ENCODE assay signal across 8 mouse cellular contexts in genomic region chr2:84936474-84937429, GRCm38 (mm10). TPM values are rescaled to one million over a fixed set of nuclear protein-coding genes. Genes with fewer than 3 reads are reported as not detected.
DNase-seq lines count a peak whose midpoint lies in the region; ATAC-seq and TF ChIP-seq lines count a peak whose summit lies in the region.

Gene Slc43a3 (plus strand): TSS chr2:84936579.

- 22% methylated on average over 38 of the region's 38 CpGs for WGBS in forebrain, embryonic 11.5 days
- WGBS in limb, embryonic 10.5 days, result 22% methylated on average over 38 of the region's 38 CpGs
- 21% methylated on average over 38 of the region's 38 CpGs for WGBS in midbrain, embryonic 11.5 days

- H3K4me3 ChIP-seq in CH12.LX (replicated peaks in 1 of 3; ENCODE audit: low read depth in 2 of 3, low read length in 2 of 3, poor library complexity in 1 of 3), result peak within 1 kb of the TSS; percentile 58 to 78 (median 77)
- peak within 1 kb of the TSS; percentile 22 for H3K4me3 ChIP-seq in forebrain, embryonic 11.5 days (ENCODE audit: low read depth, low read length)
- peak within 1 kb of the TSS; percentile 62 for H3K4me3 ChIP-seq in limb, embryonic 10.5 days
- H3K4me3 ChIP-seq in midbrain, embryonic 11.5 days (ENCODE audit: low read depth, low read length), result peak within 1 kb of the TSS; percentile 18

- ATAC-seq in forebrain, embryonic 11.5 days (replicated peaks; ENCODE audit: low FRiP score), result peak; percentile 82
- ATAC-seq in midbrain, embryonic 11.5 days (ENCODE audit: low FRiP score), result peak; percentile 87

- peak; percentile 85 for DNase-seq in CH12.LX (ENCODE audit: extremely low read depth)
- peak; percentile 71 for DNase-seq in adrenal gland, adult 8-10 months
- peak; percentile 82 for DNase-seq in forebrain, embryonic 11.5 days (ENCODE audit: low spot score)
- peak; percentile 93 for DNase-seq in heart, postnatal 25 days (ENCODE audit: low spot score)
- DNase-seq in limb, embryonic 10.5 days (ENCODE audit: low spot score), result peak; percentile 85
- peak; percentile 93 for DNase-seq in midbrain, embryonic 11.5 days (ENCODE audit: low spot score, missing footprints)
- DNase-seq in spleen, postnatal 36 days (ENCODE audit: low spot score in 2 of 2), result peak; percentile 72 to 77
- no peak for DNase-seq in left cerebral cortex, adult 8-10 months (ENCODE audit: low spot score in 2 of 2)

- no peak for TF ChIP-seq CTCF in CH12.LX (conservative IDR thresholded peaks at IDR 0.05 in 1 of 2, IDR thresholded peaks at IDR 0.05 in 1 of 2; ENCODE audit: low read depth in 2 of 2, low read length in 2 of 2)

- peaks cover 29% of the 10 kb centered on the region for H3K79me2 ChIP-seq in CH12.LX (replicated peaks; ENCODE audit: control insufficient read depth, extremely low read depth, insufficient read depth, poor library complexity, severe bottlenecking)

- in situ Hi-C loops in CH12.LX (cut with MboI; ENCODE audit: low pct_ligation_motif_present, low pct_unique_long_range_greater_than_20kb, low sequenced_read_pairs), result no loop called here

- TF ChIP-seq EP300 in CH12.LX (IDR thresholded peaks at IDR 0.05; ENCODE audit: low read length), result no peak

- peaks cover 3% of the 10 kb centered on the region for H3K9me3 ChIP-seq in CH12.LX (replicated peaks; ENCODE audit: low read length)
- no peaks in the 10 kb centered on the region for H3K9me3 ChIP-seq in forebrain, embryonic 11.5 days (ENCODE audit: control insufficient read depth, low read length)
- no peaks in the 10 kb centered on the region for H3K9me3 ChIP-seq in limb, embryonic 10.5 days (replicated peaks)
- no peaks in the 10 kb centered on the region for H3K9me3 ChIP-seq in midbrain, embryonic 11.5 days (ENCODE audit: control insufficient read depth, low read length)

- H3K9ac ChIP-seq in CH12.LX (ENCODE audit: insufficient read depth, low read depth), result peak within 1 kb of the TSS; percentile 87
- H3K9ac ChIP-seq in forebrain, embryonic 11.5 days (ENCODE audit: low read length), result peak within 1 kb of the TSS; percentile 58
- H3K9ac ChIP-seq in midbrain, embryonic 11.5 days (ENCODE audit: low read length), result peak within 1 kb of the TSS; percentile 39; the same call in 1 of the 2 replicates

- intact Hi-C loops in heart, postnatal 25 days (cut with DNase I), result loop anchor here (5.0 kb wide), 1 partner anchor 44 kb away; no protein-coding TSS in a partner anchor

- no peak for TF ChIP-seq RAD21 in CH12.LX (IDR thresholded peaks at IDR 0.05; ENCODE audit: low read depth, low read length)

- no peaks in the 10 kb centered on the region for H3K27me3 ChIP-seq in CH12.LX (replicated peaks)
- H3K27me3 ChIP-seq in forebrain, embryonic 11.5 days (ENCODE audit: control insufficient read depth, insufficient read depth, low read length), result no peaks in the 10 kb centered on the region
- H3K27me3 ChIP-seq in limb, embryonic 10.5 days (ENCODE audit: low read depth, poor library complexity, severe bottlenecking), result no peaks in the 10 kb centered on the region
- H3K27me3 ChIP-seq in midbrain, embryonic 11.5 days (ENCODE audit: control insufficient read depth, insufficient read depth, low read length), result 0 out of 2 replicates have a peak, but pooled peaks cover 3% of the 10 kb centered on the region

- H3K4me2 ChIP-seq in CH12.LX (ENCODE audit: insufficient read depth, low read depth, poor library complexity, severe bottlenecking), result peak within 1 kb of the TSS; percentile 72
- H3K4me2 ChIP-seq in forebrain, embryonic 11.5 days (ENCODE audit: low read depth, low read length, severe bottlenecking), result peak within 1 kb of the TSS; percentile 50
- H3K4me2 ChIP-seq in midbrain, embryonic 11.5 days, result peak within 1 kb of the TSS; percentile 36

- peak within 1 kb of the TSS; percentile 92 for H3K27ac ChIP-seq in CH12.LX (ENCODE audit: insufficient read depth, low read depth)
- 0 out of 2 replicates have a peak within 1 kb of the TSS, but pooled peaks have one; percentile 27 for H3K27ac ChIP-seq in forebrain, embryonic 11.5 days (ENCODE audit: low read depth, low read length)
- peak within 1 kb of the TSS; percentile 93 for H3K27ac ChIP-seq in limb, embryonic 10.5 days
- peak within 1 kb of the TSS; percentile 30; the same call in 1 of the 2 replicates for H3K27ac ChIP-seq in midbrain, embryonic 11.5 days (ENCODE audit: low read depth, low read length)

- dilution Hi-C loops in CH12.LX (cut with MboI; ENCODE audit: extremely low pct_ligation_motif_present, extremely low pct_unique_long_range_greater_than_20kb, low sequenced_read_pairs), result no loop called here

- peak; percentile 88 for TF ChIP-seq POLR2A in CH12.LX (IDR thresholded peaks at IDR 0.05; ENCODE audit: low read depth, low read length)

- peaks cover 2 to 34% of the 10 kb centered on the region in 2 experiments; a peak in 3 of 4 replicates for H3K4me1 ChIP-seq in CH12.LX (ENCODE audit: control insufficient read depth in 1 of 2, insufficient read depth in 2 of 2)
- H3K4me1 ChIP-seq in forebrain, embryonic 11.5 days (replicated peaks; ENCODE audit: control insufficient read depth, insufficient read depth, low read length), result no peaks in the 10 kb centered on the region
- H3K4me1 ChIP-seq in limb, embryonic 10.5 days, result peaks cover 19% of the 10 kb centered on the region
- no peaks in the 10 kb centered on the region for H3K4me1 ChIP-seq in midbrain, embryonic 11.5 days (ENCODE audit: control insufficient read depth, insufficient read depth, low read length)

- peaks cover 13 to 29% of the 10 kb centered on the region in 2 experiments for H3K36me3 ChIP-seq in CH12.LX (replicated peaks in 1 of 2; ENCODE audit: control insufficient read depth in 1 of 2, insufficient read depth in 1 of 2, low read length in 1 of 2)
- no peaks in the 10 kb centered on the region for H3K36me3 ChIP-seq in forebrain, embryonic 11.5 days (ENCODE audit: control insufficient read depth, insufficient read depth, low read length)
- peaks cover 19% of the 10 kb centered on the region for H3K36me3 ChIP-seq in limb, embryonic 10.5 days
- H3K36me3 ChIP-seq in midbrain, embryonic 11.5 days (ENCODE audit: control insufficient read depth, insufficient read depth, low read length), result no peaks in the 10 kb centered on the region

TF ChIP-seq in CH12.LX, 34 proteins besides CTCF, POLR2A, EP300 and RAD21:
- peak; percentile 68; the same call in 1 of the 2 replicates for TF ChIP-seq ZMIZ1 (IDR thresholded peaks at IDR 0.05; ENCODE audit: low read depth, low read length)
- TF ChIP-seq MAZ (IDR thresholded peaks at IDR 0.05; ENCODE audit: low read depth, low read length), result 0 out of 2 replicates have a peak, but pooled peaks have one; percentile 21
- peak; percentile 26; the same call in 1 of the 2 replicates for TF ChIP-seq CHD2 (IDR thresholded peaks at IDR 0.05; ENCODE audit: low read length)
- TF ChIP-seq TCF12 (IDR thresholded peaks at IDR 0.05; ENCODE audit: low read depth, low read length), result peak; percentile 60
- no peak for TF ChIP-seq ETS1 (conservative IDR thresholded peaks at IDR 0.05; ENCODE audit: low read depth, low read length)
- peak; percentile 44; the same call in 1 of the 2 replicates for TF ChIP-seq POLR2AphosphoS2 (IDR thresholded peaks at IDR 0.05; ENCODE audit: low read depth, low read length)
- TF ChIP-seq CHD1 (IDR thresholded peaks at IDR 0.05; ENCODE audit: low read depth, low read length), result no peak; the same call in 1 of the 2 replicates
- TF ChIP-seq ELF1 (IDR thresholded peaks at IDR 0.05; ENCODE audit: low read depth, low read length), result peak; percentile 65; the same call in 1 of the 2 replicates
- peak; percentile 81; the same call in 1 of the 2 replicates for TF ChIP-seq E2F4 (IDR thresholded peaks at IDR 0.05; ENCODE audit: insufficient replicate concordance, low read depth, low read length)
- TF ChIP-seq MXI1 (IDR thresholded peaks at IDR 0.05; ENCODE audit: low read depth, low read length), result no peak
- TF ChIP-seq UBTF (IDR thresholded peaks at IDR 0.05; ENCODE audit: low read depth, low read length), result peak; percentile 84; the same call in 1 of the 2 replicates
- peak; percentile 87 for TF ChIP-seq NELFE (IDR thresholded peaks at IDR 0.05; ENCODE audit: low read depth, low read length)

RNA-seq across cellular contexts. Expression of gene Slc43a3, which starts in this region (rescaled TPM):
- 121 and 136 TPM in 2 replicates for total RNA-seq in CH12.LX (2012; rRNA removed)
- total RNA-seq in CH12.LX (2014; rRNA removed), result 163 and 176 TPM in 2 replicates
- polyA plus RNA-seq in CH12.LX (2012; ENCODE audit: insufficient read length, low read depth), result 140 and 174 TPM in 2 replicates
- 10 to 100 TPM; 63.1 to 81.5 (median 75.7) TPM for total RNA-seq in adrenal gland, adult 8-10 months (2022)
- polyA plus RNA-seq in forebrain, embryonic 11.5 days (2014; fragmentation: Nextera tagmentation; extraction: Ambion mirVana), result 18.0 and 18.2 TPM in 2 replicates
- total RNA-seq in heart, postnatal 25 days (2021), result 10 to 100 TPM; 70.7 to 86.6 TPM
- 30.4 and 32.8 TPM in 2 replicates for polyA plus RNA-seq in limb, embryonic 10.5 days (2016; fragmentation: Nextera tagmentation; extraction: Ambion mirVana)
- 17.6 and 19.0 TPM in 2 replicates for polyA plus RNA-seq in midbrain, embryonic 11.5 days (2014; fragmentation: Nextera tagmentation; extraction: Ambion mirVana)
- total RNA-seq in left cerebral cortex, adult 8-10 months (2022), result 1 to 10 TPM in 3 of 4 experiments, under 1 TPM in 1; 0.49 to 1.2 (median 1.0) TPM

Comparison
In these comparisons a context has a peak if more than half of its experiments do, and no peak if none do; other contexts are left out.
1. RNA of gene Slc43a3 (total RNA-seq): 121 to 176 TPM in CH12.LX, 70.7 to 86.6 TPM in heart, postnatal 25 days and 63.1 to 81.5 TPM in adrenal gland, adult 8-10 months; 0.49 to 1.2 TPM in left cerebral cortex, adult 8-10 months; every median in the first group is over 10 times any median in the second.
2. DNase-seq: peak in CH12.LX (single experiment), adrenal gland, adult 8-10 months (single experiment), forebrain, embryonic 11.5 days (single experiment), heart, postnatal 25 days (single experiment), limb, embryonic 10.5 days (single experiment), midbrain, embryonic 11.5 days (single experiment) and spleen, postnatal 36 days (2 of 2); none in left cerebral cortex, adult 8-10 months (0 of 2).
3. H3K27ac ChIP-seq: peak in every context shown above with its lines; median percentile 93 in limb, embryonic 10.5 days; 92 in CH12.LX; 30 in midbrain, embryonic 11.5 days; 27 in forebrain, embryonic 11.5 days.
4. H3K4me3 ChIP-seq: peak in every context shown above with its lines; median percentile 77 in CH12.LX; 62 in limb, embryonic 10.5 days; 22 in forebrain, embryonic 11.5 days; 18 in midbrain, embryonic 11.5 days.
5. Peak in every context shown above with its lines, with median percentiles within 50 percentile points of each other: H3K4me2 ChIP-seq and H3K9ac ChIP-seq.